Mouse (Mus musculus): ENCODE data around the gene Cyld. TPM values are rescaled to one million over a fixed set of nuclear protein-coding genes. Genes with fewer than 3 reads are reported as not detected.

Cyld gene
- total and polyA plus RNA-seq, 3 experiments = 20.2 to 29.4 (median 22.1) TPM

GRCm38 (mm10) chr8:88755175-88755791, 58.5 kb downstream of the Cyld start:
- peaks cover 6% of the 10 kb centered on the region for H3K27me3 ChIP-seq (replicated peaks)
- H3K79me2 ChIP-seq (replicated peaks; ENCODE audit: control insufficient read depth, extremely low read depth, insufficient read depth, poor library complexity, severe bottlenecking) = no peaks in the 10 kb centered on the region
- in situ Hi-C loops (cut with MboI; ENCODE audit: low pct_ligation_motif_present, low pct_unique_long_range_greater_than_20kb, low sequenced_read_pairs) = loop anchor here (10.0 to 25.0 kb wide), 2 partner anchors 218 to 380 kb away; no protein-coding TSS in a partner anchor
- peaks cover 0 to 17% of the 10 kb centered on the region in 2 experiments for H3K36me3 ChIP-seq (replicated peaks in 1 of 2; ENCODE audit: control insufficient read depth in 1 of 2, insufficient read depth in 1 of 2, low read length in 1 of 2)
- no peaks in the 10 kb centered on the region for H3K9me3 ChIP-seq (replicated peaks; ENCODE audit: low read length)
- peak overlapping the region in 1 of 3 experiments; percentile 27 for H3K4me3 ChIP-seq (replicated peaks in 1 of 3; ENCODE audit: low read depth in 2 of 3, low read length in 2 of 3, poor library complexity in 1 of 3)
- H3K4me2 ChIP-seq (ENCODE audit: insufficient read depth, low read depth, poor library complexity, severe bottlenecking) = peak overlapping the region; percentile 33
- TF ChIP-seq NELFE (IDR thresholded peaks at IDR 0.05; ENCODE audit: low read depth, low read length) (peak; percentile 34; the same call in 1 of the 2 replicates), SMC3 (IDR thresholded peaks at IDR 0.05; ENCODE audit: low read depth, low read length) (peak; percentile 65), EP300 (IDR thresholded peaks at IDR 0.05; ENCODE audit: low read length) (no peak), MYC (IDR thresholded peaks at IDR 0.05; ENCODE audit: low read depth, low read length) (peak; percentile 40; the same call in 1 of the 2 replicates), SIN3A (IDR thresholded peaks at IDR 0.05; ENCODE audit: low read length) (0 out of 2 replicates have a peak, but pooled peaks have one; percentile 27), RAD21 (IDR thresholded peaks at IDR 0.05; ENCODE audit: low read depth, low read length) (peak; percentile 73), TCF12 (IDR thresholded peaks at IDR 0.05; ENCODE audit: low read depth, low read length) (peak; percentile 32; the same call in 1 of the 2 replicates), CTCF (conservative IDR thresholded peaks at IDR 0.05 in 1 of 2, IDR thresholded peaks at IDR 0.05 in 1 of 2; ENCODE audit: low read depth in 2 of 2, low read length in 2 of 2) (peak; percentile 85 to 89), HCFC1 (IDR thresholded peaks at IDR 0.05; ENCODE audit: low read depth, low read length) (no peak)
- peak; percentile 87 for DNase-seq (ENCODE audit: extremely low read depth)
- no peak overlapping the region for H3K9ac ChIP-seq (ENCODE audit: insufficient read depth, low read depth)
- H3K4me1 ChIP-seq (ENCODE audit: control insufficient read depth in 1 of 2, insufficient read depth in 2 of 2) = peaks cover 7 to 8% of the 10 kb centered on the region in 2 experiments; a peak in 3 of 4 replicates
- dilution Hi-C loops (cut with MboI; ENCODE audit: extremely low pct_ligation_motif_present, extremely low pct_unique_long_range_greater_than_20kb, low sequenced_read_pairs) = no loop called here
- H3K27ac ChIP-seq (ENCODE audit: insufficient read depth, low read depth) = no peak overlapping the region

DNA sequence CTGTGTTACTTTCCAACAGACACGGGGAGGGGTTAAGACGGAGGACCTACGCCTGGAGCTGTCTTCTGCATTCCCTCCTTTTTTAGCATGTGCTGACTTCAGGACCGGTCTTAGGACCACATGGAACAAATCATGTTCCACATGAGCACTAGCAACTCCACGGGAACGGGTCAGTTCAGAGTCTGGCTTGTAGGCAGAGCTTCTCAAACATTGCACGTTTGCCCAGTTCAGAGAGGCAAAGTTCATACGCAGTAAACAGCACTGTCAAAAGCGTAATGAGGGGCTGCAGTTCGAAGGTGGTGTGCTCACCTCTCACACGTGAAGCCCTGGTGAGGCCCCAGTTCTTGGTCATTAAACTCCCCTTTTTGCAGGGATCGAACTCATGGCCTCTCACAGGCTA, 65.2 kb downstream of the Cyld start:
- Histone ChIP-seq H3K36me3 (replicated peaks in 1 of 2; ENCODE audit: control insufficient read depth in 1 of 2, insufficient read depth in 1 of 2, low read length in 1 of 2) (no peaks in the 10 kb centered on the region), H3K9ac (ENCODE audit: insufficient read depth, low read depth) (no peak overlapping the region), H3K4me1 (ENCODE audit: control insufficient read depth in 1 of 2, insufficient read depth in 2 of 2) (peaks cover 0 to 3% of the 10 kb centered on the region in 2 experiments; a peak in 1 of 4 replicates), H3K4me3 (replicated peaks in 1 of 3; ENCODE audit: low read depth in 2 of 3, low read length in 2 of 3, poor library complexity in 1 of 3) (no peak overlapping the region), H3K79me2 (replicated peaks; ENCODE audit: control insufficient read depth, extremely low read depth, insufficient read depth, poor library complexity, severe bottlenecking) (no peaks in the 10 kb centered on the region), H3K27me3 (replicated peaks) (peaks cover 14% of the 10 kb centered on the region), H3K9me3 (replicated peaks; ENCODE audit: low read length) (no peaks in the 10 kb centered on the region), H3K27ac (ENCODE audit: insufficient read depth, low read depth) (no peak overlapping the region), H3K4me2 (ENCODE audit: insufficient read depth, low read depth, poor library complexity, severe bottlenecking) (no peak overlapping the region)
- dilution Hi-C loops (cut with MboI; ENCODE audit: extremely low pct_ligation_motif_present, extremely low pct_unique_long_range_greater_than_20kb, low sequenced_read_pairs) = no loop called here
- TF ChIP-seq UBTF (IDR thresholded peaks at IDR 0.05; ENCODE audit: low read depth, low read length) (no peak), JUN (IDR thresholded peaks at IDR 0.05; ENCODE audit: insufficient read depth, low read depth, low read length) (no peak), RCOR1 (conservative IDR thresholded peaks at IDR 0.05; ENCODE audit: low read depth, low read length) (no peak), E2F4 (IDR thresholded peaks at IDR 0.05; ENCODE audit: insufficient replicate concordance, low read depth, low read length) (no peak), ZMIZ1 (IDR thresholded peaks at IDR 0.05; ENCODE audit: low read depth, low read length) (no peak), MEF2A (IDR thresholded peaks at IDR 0.05; ENCODE audit: borderline replicate concordance, low read depth, low read length) (no peak)
- DNase-seq (ENCODE audit: extremely low read depth) = no peak
- in situ Hi-C loops (cut with MboI; ENCODE audit: low pct_ligation_motif_present, low pct_unique_long_range_greater_than_20kb, low sequenced_read_pairs) = loop anchor here (25.0 kb wide), 1 partner anchor 225 kb away; no protein-coding TSS in a partner anchor

All from CH12.LX (cell line).